Mouse (Mus musculus) stomach, postnatal 0 days (tissue): ENCODE measurements around the gene Slit3. TPM values are rescaled to one million over a fixed set of nuclear protein-coding genes. Genes with fewer than 3 reads are reported as not detected.

Source experiments
- ATAC-seq: fragments of 200-750 bp; cut with Nextera tagmentation; 2 replicates; pipeline ENCODE4 v1.8.0; 2017; ENCODE audit not compliant: low FRiP score, low TSS enrichment
- DNase-seq: peaks from one replicate; pipeline ENCODE4 v3.0.0-alpha.2; 2016; ENCODE audit warnings: low spot score
- H3K27ac ChIP-seq: fragments of 300-500 bp; sonication (generic); replicated peaks from 2 replicates; pipeline ENCODE4 v1.5.1; 2014; ENCODE audit warnings: mild to moderate bottlenecking, control low read depth
- H3K27me3 ChIP-seq: fragments of 300-500 bp; sonication (generic); 2 replicates; pipeline ENCODE4 v1.6.1; 2014; ENCODE audit warnings: low read length; ENCODE audit not compliant: control insufficient read depth, insufficient read depth
- H3K36me3 ChIP-seq: fragments of 300-500 bp; sonication (generic); 2 replicates; pipeline ENCODE4 v1.6.1; 2014; ENCODE audit warnings: low read length, mixed read lengths; ENCODE audit not compliant: control insufficient read depth, insufficient read depth
- H3K4me1 ChIP-seq: fragments of 300-500 bp; sonication (generic); replicated peaks from 2 replicates; pipeline ENCODE4 v1.6.1; 2014; ENCODE audit warnings: antibody characterized with exemption; ENCODE audit not compliant: control insufficient read depth, insufficient read depth
- H3K4me2 ChIP-seq: fragments of 300-500 bp; sonication (generic); replicated peaks from 2 replicates; pipeline ENCODE4 v1.6.1; 2014; ENCODE audit warnings: low read depth, mild to moderate bottlenecking, control low read depth, moderate library complexity
- H3K4me3 ChIP-seq: fragments of 300-500 bp; sonication (generic); 2 replicates; pipeline ENCODE4 v1.5.1; 2014; ENCODE audit warnings: low read depth, low read length, control low read depth
- H3K9ac ChIP-seq: fragments of 300-500 bp; sonication (generic); 2 replicates; pipeline ENCODE4 v1.6.1; 2014; ENCODE audit warnings: mild to moderate bottlenecking, low read length, control low read depth, mixed read lengths
- H3K9me3 ChIP-seq: fragments of 300-500 bp; sonication (generic); 2 replicates; pipeline ENCODE4 v1.6.1; 2016; ENCODE audit warnings: low read length; ENCODE audit not compliant: control insufficient read depth
- CTCF ChIP-seq: IDR thresholded peaks from 2 replicates; pipeline ENCODE4 v1.5.1; 2016; ENCODE audit warnings: antibody characterized with exemption, low read depth, mild to moderate bottlenecking, moderate library complexity
- EP300 ChIP-seq: optimal IDR thresholded peaks from 2 replicates; pipeline ENCODE3; 2016; ENCODE audit warnings: antibody characterized with exemption
- WGBS: fragments of 180-500 bp; shearing (Covaris S2); extraction: QIAGEN DNeasy Blood & Tissue Kit; methylation state at CpG from one replicate; pipeline ENCODE4 v1.1.7; 2014; 5-methylcytosine and 5-hydroxymethylcytosine counted together
- polyA plus RNA-seq: library from polyadenylated mRNA; unstranded; fragments of >200 nt; fragmentation: Nextera tagmentation; extraction: Ambion mirVana; gene quantifications from 2 replicates; pipeline ENCODE4 v1.2.1, GENCODE M21; 2015

The Slit3 gene
- polyA plus RNA-seq, 1 experiment from 2014 or later: 8.1 TPM

DNA sequence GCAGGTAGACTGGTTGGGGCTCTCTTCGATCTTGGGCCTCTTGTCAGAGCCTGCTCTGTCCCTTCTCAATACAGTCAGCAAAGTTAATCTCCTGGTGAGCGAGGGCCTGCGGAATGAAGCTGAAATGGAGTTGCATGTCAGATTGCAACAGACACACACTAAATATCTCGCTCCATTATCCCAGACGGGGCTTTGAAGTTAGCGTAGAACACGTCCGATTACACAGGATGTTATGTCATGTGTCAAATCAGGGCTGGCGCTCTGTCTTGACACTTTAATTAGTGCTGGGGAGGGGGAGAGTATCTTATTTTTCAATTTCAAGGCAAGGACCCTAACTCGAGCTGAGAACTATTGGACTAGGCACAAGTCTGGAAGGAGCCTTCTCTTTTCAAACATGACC is 243.4 kb downstream of the Slit3 start:
- Histone ChIP-seq H3K27ac (no peak overlapping the region), H3K9ac (no peak overlapping the region), H3K4me1 (no peaks in the 10 kb centered on the region), H3K36me3 (no peaks in the 10 kb centered on the region), H3K27me3 (no peaks in the 10 kb centered on the region), H3K9me3 (no peaks in the 10 kb centered on the region), H3K4me3 (no peak overlapping the region), H3K4me2 (no peak overlapping the region)
- WGBS: 71% methylated on average over 10 of the region's 10 CpGs
- no peak for ATAC-seq
- TF ChIP-seq EP300: no peak
- no peak for TF ChIP-seq CTCF
- no peak for DNase-seq

GRCm38 (mm10) chr11:35365510-35365931 is 244.5 kb downstream of the Slit3 start:
- ATAC-seq: no peak
- H3K36me3 ChIP-seq: no peaks in the 10 kb centered on the region
- 38% methylated on average over 8 of the region's 8 CpGs for WGBS

DNA sequence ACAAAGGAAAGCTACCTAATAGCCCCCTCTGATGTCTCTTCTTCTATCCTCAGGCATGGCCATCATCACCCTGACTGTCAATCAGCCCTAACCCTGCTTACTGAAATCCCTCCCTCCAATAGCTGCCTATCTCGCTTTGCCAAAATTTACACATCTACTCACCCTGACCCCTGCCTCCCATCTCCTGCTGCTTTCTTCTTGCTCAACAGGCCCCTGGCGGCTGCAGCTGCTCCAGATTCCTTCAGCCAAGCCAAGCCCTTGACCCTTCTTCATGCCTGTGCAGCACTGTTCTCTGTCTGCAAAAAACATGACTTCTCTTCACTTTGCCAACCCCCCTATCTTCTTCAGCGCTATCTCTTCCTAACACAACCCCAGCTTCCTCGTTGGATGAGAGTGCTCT is 245.6 kb downstream of the Slit3 start:
- H3K9ac ChIP-seq: no peak overlapping the region
- ATAC-seq: no peak
- no peaks in the 10 kb centered on the region for H3K9me3 ChIP-seq
- H3K36me3 ChIP-seq: no peaks in the 10 kb centered on the region
- DNase-seq: no peak
- H3K4me3 ChIP-seq: no peak overlapping the region
- H3K4me1 ChIP-seq: no peaks in the 10 kb centered on the region
- no peaks in the 10 kb centered on the region for H3K27me3 ChIP-seq
- H3K27ac ChIP-seq: no peak overlapping the region
- no peak overlapping the region for H3K4me2 ChIP-seq
- TF ChIP-seq CTCF (no peak), EP300 (no peak)
- WGBS: 82% methylated on average over 4 of the region's 4 CpGs

More at GRCm38 (mm10) chr11:35365510-35365931, 244.5 kb downstream of the Slit3 start:
- H3K4me3 ChIP-seq: no peak overlapping the region
- DNase-seq: no peak
- H3K27me3 ChIP-seq: no peaks in the 10 kb centered on the region
- H3K9me3 ChIP-seq: no peaks in the 10 kb centered on the region
- H3K9ac ChIP-seq: no peak overlapping the region
- no peaks in the 10 kb centered on the region for H3K4me1 ChIP-seq
- no peak overlapping the region for H3K4me2 ChIP-seq
- no peak for TF ChIP-seq CTCF
- TF ChIP-seq EP300: no peak
- no peak overlapping the region for H3K27ac ChIP-seq

DNA sequence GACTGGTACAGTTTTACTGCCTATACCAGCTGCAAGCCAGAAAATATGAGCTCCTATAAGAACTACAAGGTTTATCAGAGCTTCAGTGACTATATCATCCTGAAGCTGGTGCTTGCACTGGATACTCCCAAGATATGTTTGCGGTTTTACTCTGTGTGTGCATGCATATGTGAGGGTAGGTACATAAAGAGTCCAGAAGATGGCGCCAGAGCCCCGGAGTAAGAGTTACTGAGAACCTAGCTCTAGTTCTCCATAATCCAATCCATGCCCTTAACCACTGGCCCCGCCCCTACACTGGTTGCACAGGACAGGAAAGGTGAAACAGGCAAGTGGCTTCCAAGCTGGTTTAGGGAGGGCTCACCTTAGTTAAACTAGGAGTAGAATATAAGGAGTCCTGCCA is 246.2 kb downstream of the Slit3 start:
- H3K27ac ChIP-seq: no peak overlapping the region
- no peaks in the 10 kb centered on the region for H3K36me3 ChIP-seq
- H3K9ac ChIP-seq: no peak overlapping the region
- peak; percentile 22 for DNase-seq
- no peak for ATAC-seq
- peak; percentile 47 for TF ChIP-seq CTCF
- no peak for TF ChIP-seq EP300
- H3K9me3 ChIP-seq: no peaks in the 10 kb centered on the region
- no peak overlapping the region for H3K4me2 ChIP-seq
- no peak overlapping the region for H3K4me3 ChIP-seq
- no peaks in the 10 kb centered on the region for H3K27me3 ChIP-seq
- no peaks in the 10 kb centered on the region for H3K4me1 ChIP-seq
- WGBS: 78% methylated on average over 4 of the region's 4 CpGs

- ATAC-seq: no peak
- TF ChIP-seq EP300 (no peak), CTCF (no peak)
- Histone ChIP-seq H3K36me3 (no peaks in the 10 kb centered on the region), H3K4me2 (no peak overlapping the region), H3K9me3 (no peaks in the 10 kb centered on the region), H3K9ac (no peak overlapping the region), H3K27me3 (no peaks in the 10 kb centered on the region), H3K4me3 (no peak overlapping the region), H3K4me1 (no peaks in the 10 kb centered on the region), H3K27ac (no peak overlapping the region)
- DNase-seq: no peak
- 36% methylated on average over 7 of the region's 7 CpGs for WGBS
Measured at GRCm38 (mm10) chr11:35369964-35370363, 248.9 kb downstream of the Slit3 start.

DNA sequence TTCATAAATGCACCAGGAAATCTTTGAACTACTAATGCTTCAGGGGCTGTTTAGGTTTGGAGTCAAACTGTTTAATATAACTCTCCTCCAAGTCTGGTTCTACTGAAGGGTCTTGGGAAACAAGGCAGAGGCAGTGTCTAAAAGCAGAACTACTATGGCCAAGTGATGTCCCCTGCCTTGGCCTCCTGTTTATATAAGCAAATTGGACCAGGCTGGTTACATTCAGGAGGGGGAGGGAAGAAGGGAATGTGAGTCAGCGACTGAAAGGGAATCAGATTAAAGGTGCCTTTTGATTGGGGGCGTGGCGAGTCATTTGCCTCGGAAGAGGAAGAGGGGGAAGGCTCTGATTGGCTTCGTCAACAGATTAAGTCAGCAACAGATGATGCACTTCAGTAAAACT is 249.7 kb downstream of the Slit3 start:
- ATAC-seq: peak; percentile 42; the same call in 1 of the 2 replicates
- DNase-seq: peak; percentile 37
- TF ChIP-seq EP300 (no peak), CTCF (no peak)
- Histone ChIP-seq H3K36me3 (no peaks in the 10 kb centered on the region), H3K9ac (no peak overlapping the region), H3K4me2 (no peak overlapping the region), H3K9me3 (no peaks in the 10 kb centered on the region), H3K27ac (no peak overlapping the region), H3K4me1 (no peaks in the 10 kb centered on the region), H3K4me3 (no peak overlapping the region), H3K27me3 (no peaks in the 10 kb centered on the region)
- 12% methylated on average over 5 of the region's 5 CpGs for WGBS
